Mouse (Mus musculus): ENCODE data around the gene Etl4. TPM values are rescaled to one million over a fixed set of nuclear protein-coding genes. Genes with fewer than 3 reads are reported as not detected.

The Etl4 gene
- total RNA-seq, 2 experiments from 2014 or later, result 36.8 to 38.5 TPM

DNA sequence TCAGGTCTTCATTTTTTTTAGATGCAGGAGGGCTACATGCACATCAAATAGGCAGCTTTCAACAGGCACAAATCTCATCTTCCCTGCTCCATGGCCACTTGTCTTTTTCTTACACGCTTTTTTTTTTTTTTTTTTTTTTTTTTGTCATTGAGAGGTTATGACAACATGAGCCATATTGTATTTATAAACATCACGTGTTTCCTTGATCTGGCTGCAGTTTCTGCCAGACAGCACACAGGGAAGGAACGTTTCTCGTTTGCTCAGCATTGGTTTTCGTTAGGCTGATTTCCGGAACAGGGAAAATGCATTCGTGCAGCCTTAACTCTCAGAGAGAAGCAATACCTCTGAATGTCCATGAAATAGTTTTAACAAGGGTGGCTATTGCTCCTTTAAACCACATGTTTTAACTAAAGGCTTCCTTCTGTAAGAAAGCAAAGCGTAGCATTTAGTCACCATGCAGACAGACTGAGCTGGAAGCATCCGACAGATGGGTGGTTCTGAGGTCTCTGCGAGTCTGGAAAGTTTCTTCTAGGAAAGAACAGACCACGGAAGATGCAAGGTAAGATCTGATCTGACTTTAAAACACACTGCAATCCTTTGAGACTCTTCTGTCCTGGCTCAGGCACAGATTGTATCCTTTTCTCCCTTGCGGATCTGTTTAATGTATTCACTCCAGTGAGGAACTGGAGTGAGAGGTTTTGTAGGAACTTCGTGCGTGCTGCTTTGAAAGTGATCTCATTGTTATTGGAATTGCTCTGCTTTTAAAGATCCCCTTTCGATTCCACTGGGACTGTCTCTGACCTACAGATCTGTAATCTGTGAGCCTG, 812.8 kb downstream of the Etl4 start:
- DNase-seq, result peak; percentile 18

DNA sequence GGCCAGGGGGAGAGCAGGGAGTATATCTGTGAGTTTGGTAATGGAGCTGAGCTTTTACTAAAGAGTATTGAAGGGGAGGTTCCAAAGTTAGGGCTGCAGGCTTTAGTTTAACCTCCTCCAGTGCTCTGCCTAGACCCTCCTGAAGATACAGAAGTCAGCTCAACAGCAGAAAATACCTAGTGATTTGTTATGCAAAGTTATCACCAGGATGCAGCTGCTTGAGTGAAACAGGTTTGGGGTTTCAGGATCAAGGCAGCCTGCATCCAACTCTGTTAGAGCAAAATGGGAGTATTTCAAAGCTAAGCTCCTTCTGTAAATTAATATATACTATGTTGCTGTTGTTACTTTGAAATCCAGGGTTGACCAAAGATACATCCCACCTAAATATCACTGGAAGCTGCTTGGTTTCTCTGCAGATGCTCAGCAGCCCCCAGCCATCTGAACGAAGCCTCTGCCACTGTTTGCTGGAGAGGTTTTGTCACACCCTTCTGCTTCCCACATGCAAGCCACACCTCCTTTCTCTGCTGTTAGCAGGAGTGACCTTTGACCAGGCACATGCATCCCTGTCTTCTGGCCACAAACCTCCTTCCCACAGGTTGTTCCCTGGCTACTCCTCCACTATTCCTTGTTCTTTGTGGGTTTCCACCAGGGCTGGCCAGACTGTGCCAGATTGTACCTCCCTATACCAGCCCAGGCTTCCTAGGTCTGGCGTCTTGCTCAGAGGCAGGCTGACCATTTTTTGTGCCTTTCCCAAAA, 814.6 kb downstream of the Etl4 start:
- DNase-seq, result no peak

DNA sequence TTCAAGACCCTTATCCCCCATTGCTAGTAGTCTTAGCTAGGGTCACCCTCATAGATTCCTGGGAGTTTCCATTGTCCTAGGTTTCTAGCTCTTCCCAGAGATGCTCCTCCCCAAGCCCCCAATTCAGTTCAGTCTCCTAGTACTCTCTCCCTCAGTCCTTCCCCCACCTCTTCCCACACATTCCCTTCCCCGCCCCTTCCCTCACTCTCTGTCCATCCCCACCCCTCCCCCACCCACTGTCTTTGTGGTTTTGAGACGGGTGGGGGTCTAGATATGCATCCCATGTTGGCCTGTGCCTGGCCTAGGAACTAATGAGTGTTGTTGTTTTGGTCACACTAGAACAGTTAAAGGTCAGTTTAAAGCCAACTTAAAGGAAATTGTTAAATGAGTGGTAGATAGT, 817.4 kb downstream of the Etl4 start:
- DNase-seq, result no peak

DNA sequence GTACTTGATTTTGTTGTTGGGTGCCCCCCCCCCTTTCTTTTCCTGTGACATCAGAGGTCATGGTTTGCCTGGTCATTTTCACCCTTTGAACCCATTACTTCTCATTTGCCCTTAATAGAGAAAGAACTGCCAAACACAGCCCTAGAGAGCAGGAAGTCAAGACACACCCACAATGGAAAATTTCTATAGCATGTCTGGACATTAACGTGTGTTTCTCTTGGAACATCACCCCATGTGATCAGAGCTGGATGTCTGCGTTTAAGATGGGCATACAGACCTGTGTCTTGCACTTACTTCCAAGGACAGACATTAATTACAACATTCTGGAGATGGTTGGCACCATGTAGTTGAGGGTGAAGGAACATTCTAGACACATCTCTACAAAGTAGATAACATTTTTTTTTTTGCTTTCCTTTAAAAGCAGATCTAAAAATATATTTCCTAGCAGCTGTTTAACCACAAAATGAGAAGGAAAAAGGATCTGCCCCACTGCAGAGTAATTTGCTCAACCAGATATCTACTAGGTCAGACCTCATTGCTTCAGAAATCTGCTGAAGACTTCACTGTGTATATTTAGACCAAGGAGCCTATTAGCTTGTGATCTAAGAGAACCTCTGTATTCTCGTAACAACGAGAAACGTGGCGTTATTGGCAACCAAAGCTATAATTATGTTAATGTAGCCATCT, 818.3 kb downstream of the Etl4 start:
- DNase-seq, result no peak

DNA sequence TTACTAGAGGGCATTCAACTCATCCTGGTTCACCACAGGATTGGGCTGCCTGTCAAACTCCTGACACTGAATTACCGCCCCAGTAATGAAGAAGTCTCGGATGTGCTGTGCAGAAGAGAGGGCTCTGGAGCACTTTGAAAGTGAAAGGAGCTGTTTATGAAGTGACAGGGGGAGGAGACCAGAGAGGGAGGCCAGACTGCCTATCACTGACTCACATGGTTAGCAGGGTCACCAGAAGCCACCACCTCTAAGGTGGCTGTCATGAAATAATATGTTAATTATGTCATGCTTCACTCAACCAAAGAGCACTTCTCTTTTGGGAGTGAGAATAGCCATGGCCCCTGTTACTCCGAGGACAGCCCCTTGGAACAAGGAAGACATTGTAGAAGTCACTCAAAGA, 825.9 kb downstream of the Etl4 start:
- DNase-seq, result no peak

DNA sequence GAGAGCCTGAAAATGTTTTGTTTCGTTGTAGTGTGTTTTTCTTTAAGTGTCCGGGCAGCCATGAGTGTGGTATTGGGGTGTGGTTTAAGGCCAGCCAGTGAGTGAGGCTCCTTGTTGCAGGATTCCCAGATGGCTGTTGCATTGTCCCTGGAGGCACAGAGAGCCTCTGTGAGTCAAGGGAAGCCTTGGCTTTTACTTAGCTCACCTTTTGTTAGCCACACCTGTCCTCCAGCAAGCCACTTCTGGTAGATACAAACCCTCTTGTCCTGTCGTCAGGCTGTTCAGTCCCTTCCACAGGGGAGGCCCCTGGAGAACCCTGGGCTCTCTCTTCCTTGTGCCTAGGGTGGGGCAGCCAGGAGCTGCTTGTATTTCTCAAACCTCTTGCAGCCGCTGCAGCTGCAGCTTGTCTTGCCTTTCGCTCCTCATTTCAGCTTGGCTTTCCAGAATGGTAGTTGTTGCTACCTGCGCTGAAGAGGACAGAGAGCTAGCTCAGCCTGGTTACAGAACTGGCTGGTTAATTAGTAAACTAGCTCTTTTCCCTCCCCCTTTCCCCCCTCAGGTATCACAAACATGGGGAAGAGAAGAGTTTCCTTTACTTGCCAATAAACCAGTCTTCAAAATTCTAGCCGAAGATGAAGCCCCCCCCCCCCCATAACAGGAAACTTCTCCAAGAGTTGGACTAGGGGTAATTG, 826.9 kb downstream of the Etl4 start:
- DNase-seq, result no peak

DNA sequence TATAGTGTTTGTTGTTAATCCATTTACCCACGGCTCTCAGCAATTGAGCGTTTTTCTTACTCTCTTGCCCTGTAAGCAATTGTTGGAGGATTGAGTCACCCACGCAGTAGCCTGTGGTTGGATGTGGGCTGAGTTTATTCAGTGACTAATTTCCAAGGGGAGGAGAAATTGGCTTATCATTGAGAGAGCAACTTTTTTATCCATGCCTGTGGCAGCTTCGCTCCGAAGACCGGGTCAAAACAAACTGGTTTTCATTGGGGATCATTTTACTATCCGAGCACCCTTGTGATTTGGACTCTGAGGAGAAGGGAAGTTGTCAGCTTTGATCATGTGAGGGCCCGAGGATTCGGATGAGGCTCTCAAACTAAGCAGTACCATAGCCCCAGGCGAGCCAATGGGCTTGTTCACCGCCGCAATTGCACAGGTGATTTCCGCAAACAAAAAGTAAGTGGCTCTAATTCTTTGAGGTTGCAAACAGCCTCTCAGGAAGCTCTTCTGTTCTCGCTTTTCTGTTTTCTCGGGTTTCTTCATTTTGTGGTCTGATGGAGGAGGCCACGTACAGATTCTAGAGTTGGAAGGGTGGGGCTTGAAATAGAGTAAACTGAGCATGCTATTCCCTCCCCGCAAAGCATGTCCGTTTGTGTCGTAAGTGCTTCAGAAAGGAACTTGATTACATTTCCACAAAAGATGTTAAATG, 827.7 kb downstream of the Etl4 start:
- DNase-seq, result no peak

DNA sequence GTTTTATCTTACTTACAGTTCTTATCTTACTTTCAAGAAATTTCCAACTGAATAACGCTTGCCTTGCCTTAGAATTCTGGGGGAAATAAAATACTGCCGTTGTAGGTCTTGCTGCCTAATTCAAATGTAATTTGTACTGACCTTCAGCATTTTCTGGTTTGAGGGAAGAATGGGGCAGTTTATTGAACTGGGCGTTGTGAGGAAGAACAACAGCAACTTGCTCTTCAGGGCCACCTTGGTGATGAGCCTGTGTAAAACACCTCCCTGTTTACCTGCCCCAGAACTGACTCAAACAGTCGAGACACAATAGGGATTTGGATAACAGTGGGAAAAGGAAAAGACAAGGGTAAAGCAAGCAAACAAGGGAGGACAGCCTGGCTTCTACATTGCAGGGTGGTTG, 828.3 kb downstream of the Etl4 start:
- no peak for DNase-seq

DNA sequence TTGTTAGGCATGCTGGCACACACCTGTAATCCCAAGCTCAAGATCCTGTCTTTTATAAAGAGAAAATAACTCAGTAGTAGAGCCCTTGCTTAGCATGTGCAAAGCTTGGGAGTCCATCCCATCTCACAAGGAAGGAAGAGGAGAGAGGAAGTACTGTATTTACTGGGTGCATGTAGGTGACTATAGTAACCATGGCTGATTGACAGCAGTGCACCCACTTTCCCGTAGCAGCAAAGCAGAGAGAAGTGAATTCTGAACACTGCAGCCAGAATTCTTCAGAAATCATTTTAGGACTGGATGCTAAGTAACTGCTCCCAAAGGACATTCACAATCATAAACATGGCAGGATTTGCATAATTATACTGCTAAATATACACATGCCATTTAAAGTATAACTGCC, 838.1 kb downstream of the Etl4 start:
- DNase-seq, result no peak

DNA sequence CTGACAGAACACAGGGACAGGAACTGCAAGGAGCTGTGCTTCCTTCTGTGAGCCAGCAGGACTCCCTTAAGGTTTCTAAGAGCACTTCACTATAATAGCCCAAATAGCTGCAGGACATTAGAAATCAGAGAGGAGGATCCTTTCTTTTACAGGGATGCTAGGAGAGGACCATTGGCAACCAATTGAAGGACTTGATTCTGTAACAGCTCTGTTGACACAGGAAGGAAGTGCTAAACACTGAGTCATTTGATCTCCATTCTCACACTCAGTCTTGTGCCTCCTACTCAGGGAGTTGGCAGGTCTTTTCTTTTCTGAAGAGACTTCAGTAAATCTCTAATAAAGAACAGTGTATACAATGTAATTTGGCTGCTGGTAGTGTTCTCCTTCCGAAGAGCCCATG, 838.9 kb downstream of the Etl4 start:
- DNase-seq, result no peak

DNA sequence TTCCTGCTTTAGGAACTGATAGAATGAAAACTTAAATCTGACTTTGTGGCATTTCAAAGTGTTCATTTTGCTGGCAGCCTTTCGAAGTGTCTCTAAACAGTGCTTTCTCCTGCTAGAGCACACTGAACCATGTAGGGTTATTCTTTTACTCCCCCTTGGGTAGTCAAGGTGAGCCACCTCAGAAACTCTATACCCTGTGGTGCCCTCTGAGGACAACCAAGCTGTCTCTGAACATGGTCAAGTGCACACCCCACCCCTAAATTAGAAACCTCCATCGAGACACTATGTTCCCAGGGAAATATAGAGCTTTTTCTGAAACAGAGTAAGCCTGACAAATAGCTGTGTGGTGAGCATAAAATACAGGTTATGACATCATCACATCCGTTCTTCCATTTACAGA, 840.1 kb downstream of the Etl4 start:
- DNase-seq, result no peak

DNA sequence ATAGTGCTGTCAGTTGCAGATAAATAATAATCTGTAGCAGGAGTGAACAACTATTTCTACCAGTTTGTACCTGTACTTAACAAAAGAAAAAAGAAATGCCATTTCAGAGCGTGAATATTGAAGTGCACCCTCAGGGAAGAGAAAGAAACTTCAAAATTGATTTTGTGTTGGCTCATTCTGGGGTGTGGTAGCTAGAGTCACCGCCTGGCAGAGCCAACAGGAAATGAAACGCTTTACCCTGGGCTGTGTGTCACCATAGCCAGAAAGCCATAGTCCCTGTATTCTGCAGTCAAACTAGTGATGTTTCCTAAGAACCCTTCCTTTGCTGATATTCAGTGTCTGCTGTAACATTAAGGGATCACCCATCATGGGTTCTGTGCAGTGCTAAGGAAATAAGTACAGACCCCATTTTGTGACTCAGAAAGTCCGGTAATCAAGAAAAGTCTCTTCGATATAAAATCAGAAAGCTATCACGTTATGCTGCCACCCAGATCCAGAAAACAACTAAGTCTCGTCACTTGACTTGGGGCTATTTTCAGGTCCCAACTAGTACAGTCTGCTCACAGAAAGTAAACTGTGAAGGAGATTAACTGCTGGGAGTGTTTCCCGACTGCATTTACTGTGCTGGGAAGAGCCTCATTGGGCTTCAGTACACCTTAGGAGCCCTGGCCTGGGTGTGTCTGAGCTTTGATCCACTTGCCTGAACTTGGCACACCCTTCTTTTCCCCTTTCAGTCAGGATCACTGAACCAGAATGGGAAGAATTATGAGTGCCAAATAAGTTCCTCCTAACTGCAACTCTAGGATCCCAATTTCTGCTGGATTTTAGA, 843.9 kb downstream of the Etl4 start:
- no peak for DNase-seq

DNA sequence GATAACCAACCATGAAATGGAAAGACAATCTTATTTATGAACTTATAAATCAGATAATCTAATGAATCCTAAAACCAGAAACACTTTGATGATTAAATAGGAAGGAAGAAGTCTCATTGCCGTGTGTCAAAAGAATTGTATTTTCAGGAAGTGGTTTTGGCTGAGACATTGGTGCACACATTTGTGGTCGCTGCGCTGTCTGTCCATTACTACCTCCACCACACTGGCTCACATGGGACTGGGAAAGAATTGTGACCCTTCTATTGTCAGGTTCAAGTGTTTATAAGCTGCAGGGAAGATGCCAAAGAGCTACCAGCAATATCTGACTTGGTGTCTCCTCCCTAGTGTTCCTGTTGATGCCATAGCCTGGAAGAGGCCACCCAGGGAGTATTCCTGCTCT, 847.4 kb downstream of the Etl4 start:
- no peak for DNase-seq

DNA sequence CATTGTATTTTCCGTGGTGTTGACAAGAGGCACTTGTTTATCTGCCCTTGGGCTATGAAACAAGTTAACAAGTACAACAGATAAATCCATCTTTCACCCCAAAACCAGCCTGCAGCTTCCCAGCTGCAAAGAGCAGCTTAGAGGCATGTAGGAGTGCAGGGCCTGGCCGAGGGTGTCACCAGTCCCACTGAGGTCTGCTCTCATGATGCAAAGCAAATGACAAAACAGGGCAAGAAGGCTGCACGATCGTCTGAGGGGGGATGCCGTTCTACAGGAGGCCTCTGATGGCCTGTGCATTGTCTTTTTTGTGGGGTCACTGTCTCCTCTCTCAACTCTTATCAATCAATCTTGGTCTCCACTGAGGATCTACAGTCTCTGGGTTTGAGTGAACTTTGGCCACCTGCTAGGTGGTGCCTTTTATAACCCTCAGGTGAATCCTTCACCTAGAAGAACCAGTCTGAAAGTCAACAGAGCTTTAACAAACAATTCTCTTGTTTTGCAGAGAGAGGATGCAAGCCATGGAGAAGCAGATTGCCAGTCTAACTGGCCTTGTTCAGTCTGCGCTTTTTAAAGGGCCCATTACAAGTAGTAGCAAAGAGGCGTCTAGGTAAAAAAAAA, 849.6 kb downstream of the Etl4 start:
- no peak for DNase-seq

DNA sequence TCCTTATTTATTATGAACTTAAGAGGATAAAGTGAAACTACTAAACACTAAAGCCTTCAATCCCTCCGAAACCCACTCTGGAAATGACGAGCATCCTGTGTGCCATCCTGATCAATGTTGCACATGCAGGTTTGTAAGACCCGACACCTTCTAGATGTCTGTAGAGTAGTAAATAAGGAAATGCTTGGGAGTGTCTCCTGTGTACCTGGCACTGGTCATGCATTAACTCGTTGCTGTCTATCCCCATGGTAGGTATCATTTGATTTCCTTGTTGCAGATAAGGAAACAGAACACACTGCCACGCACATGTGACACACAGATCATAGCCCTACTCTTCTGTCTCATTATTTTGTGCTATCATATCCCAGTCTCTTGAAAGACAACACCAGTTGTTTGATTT, 851.7 kb downstream of the Etl4 start:
- no peak for DNase-seq

DNA sequence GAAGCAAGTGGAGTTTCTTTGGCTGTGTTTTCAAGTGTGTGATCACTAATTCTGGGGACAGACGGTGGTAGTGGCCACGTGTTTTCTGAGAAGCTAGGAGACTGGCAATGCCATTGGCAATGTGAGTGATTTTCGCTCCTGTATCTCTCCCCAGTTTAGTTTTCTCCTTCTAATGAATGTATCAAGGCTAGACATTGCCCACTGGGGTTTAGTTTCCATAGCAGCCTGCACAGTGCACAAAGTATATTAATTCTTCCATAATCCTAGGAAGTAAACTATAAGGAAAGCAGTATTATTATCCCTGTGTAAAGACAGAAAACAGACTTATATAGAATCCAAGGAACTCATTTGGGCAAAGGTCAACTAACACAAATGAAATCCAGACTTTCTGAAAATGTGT, 852.2 kb downstream of the Etl4 start:
- DNase-seq, result no peak

DNA sequence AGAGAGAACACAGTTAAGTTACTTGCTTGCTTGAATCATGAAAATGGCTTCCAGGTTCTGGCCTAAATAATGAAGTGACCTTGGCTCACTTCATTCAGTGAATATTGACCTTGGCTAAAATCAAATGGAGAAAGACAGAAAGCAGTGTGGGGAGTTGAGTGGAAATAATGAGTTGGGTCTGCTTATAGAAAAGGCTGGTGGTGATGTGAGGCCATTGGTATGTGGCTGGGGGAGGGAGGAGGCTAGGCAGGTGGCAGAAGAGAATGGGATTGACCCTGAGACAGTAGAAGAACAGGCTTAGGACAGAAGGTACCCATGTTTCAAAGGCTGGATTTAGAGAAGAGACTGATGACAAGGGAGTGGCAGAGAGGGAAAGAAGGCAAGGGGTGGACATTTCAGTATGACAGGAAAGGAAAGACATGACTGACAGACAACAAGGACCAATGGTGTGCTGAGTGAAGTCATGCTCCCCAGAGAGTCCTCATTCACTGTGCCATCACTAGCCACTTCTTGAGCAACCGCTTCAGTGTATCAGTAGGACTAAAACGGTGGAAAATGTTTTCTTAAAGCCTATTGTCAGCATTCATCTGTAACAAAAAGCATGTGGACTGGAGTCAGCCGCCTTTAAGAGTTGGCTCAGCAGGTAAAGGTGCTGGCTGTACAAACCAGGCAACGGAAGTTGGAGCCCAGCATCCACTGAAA, 854.1 kb downstream of the Etl4 start:
- no peak for DNase-seq

DNA sequence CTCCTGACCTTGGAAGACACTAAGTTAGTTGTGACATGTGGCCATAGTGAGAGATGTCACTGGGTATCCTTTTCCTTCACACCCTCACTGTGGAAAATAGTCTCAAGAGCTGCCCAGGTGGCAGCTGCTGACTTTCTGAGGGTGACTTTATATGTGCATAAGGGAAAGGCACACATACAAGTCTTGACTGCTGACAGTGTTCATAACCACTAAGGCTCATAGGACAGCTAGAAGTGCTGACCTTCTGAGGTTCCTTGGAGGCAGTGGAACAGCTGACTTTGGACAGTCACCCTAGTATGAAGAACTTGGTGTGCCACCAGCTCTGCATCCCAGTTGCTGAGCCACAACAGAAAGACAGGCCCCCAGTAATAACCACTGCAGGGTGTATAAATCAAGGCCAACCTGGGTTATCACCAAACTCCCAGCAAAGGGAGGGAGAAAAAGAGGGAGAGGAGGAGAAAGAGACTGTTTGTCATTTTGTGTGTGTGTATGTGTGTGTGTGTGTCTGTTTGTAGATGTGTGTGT, 855.0 kb downstream of the Etl4 start:
- DNase-seq, result no peak

DNA sequence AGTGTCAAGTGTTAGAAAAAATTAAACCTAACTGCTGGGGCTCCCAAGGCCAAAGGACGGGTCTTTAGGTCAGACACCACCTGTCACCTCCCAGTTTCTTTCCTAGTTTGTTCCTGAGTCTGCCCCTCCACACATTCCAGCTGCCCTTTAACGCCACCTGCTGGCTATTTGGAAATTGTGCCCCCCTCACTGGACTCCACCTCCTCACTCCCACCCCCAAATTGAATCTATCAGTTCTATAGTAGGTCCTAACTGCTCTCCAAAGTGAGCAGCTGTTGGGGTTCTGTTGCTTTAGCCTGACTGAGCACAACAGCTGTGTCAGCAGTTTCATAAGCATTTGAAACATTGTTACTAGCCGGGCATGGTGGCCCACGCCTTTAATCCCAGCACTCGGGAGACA, 859.1 kb downstream of the Etl4 start:
- DNase-seq, result no peak

DNA sequence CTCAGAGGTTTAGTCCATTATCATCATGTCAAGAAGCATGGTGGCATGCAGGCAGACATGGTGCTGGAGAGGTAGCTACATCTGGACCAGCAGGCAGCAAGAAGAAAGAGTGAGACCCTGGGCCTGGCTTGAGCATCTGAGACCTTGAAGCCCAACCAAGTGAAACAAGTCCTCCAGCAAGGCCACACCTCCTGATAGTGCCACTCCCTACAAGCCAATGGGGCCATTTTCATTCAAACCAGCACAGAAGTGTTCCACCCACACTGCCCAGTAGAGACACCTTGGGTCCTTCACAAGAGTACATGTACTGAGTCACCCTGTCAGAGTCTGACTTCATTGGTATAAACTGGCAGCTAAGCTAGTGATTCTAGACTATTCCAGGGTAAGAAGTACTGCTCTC, 860.6 kb downstream of the Etl4 start:
- no peak for DNase-seq

All from heart, postnatal 4 days (tissue).